ENCODE assay signal across 8 mouse cellular contexts in the genomic region with DNA sequence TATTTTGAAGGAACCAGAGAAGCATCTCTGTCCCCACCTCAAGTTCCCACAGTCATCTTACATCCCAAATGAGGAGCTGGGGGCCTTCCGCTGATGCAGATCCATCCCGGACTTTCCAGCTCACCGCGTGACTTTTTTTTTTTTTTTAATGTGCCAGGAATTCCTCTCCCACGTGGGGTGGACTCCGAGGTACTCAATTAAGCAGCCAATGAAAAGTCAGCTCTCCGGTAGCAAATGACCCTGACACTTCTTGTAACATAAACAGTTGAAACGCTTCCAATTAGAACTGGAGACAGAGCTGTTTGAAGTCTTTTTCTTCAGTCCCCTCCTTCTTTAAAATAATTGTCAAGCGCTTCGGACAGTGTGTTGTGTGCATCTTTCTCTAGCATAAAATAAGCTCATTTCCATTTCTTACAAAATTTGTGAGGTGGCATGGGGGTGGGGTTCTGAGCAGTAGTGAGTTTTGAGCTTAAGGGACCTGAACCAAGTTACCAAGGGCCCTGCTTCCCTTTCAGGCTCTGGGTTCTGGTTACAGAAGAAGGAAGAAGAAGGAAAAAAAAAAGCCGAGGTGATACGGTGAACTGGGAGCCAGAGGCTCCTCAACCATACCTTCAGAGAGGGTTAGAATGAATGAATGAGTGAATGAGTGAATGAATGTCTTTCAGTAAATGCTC. TPM values are rescaled to one million over a fixed set of nuclear protein-coding genes. Genes with fewer than 3 reads are reported as not detected.
A peak's percentile ranks its signal among the peaks of the same experiment; 100 is the strongest.
DNase-seq lines count a peak whose midpoint lies in the region; ATAC-seq and TF ChIP-seq lines count a peak whose summit lies in the region.

No protein-coding gene starts in this region.

- no peak overlapping the region for H3K9ac ChIP-seq in hindbrain, embryonic 11.5 days (ENCODE audit: low read depth, low read length)
- 0 out of 2 replicates have a peak overlapping the region, but pooled peaks have one; percentile 18 for H3K9ac ChIP-seq in limb, embryonic 14.5 days (ENCODE audit: low read depth, low read length, severe bottlenecking)
- no peak overlapping the region for H3K9ac ChIP-seq in midbrain, postnatal 0 days (replicated peaks; ENCODE audit: low read length, poor library complexity, severe bottlenecking)

- H3K9me3 ChIP-seq in hindbrain, embryonic 11.5 days (ENCODE audit: control insufficient read depth, low read length) = no peaks in the 10 kb centered on the region
- H3K9me3 ChIP-seq in limb, embryonic 14.5 days (ENCODE audit: control insufficient read depth, low read length) = no peaks in the 10 kb centered on the region
- H3K9me3 ChIP-seq in midbrain, postnatal 0 days (ENCODE audit: low read length) = no peaks in the 10 kb centered on the region

- no peak overlapping the region for H3K4me3 ChIP-seq in hindbrain, embryonic 11.5 days (ENCODE audit: low read depth, low read length)
- peak overlapping the region; percentile 34 for H3K4me3 ChIP-seq in limb, embryonic 14.5 days (replicated peaks; ENCODE audit: low read length)
- no peak overlapping the region for H3K4me3 ChIP-seq in midbrain, postnatal 0 days (ENCODE audit: low read depth, low read length)

- no peak for ATAC-seq in hindbrain, embryonic 11.5 days (ENCODE audit: low FRiP score)
- ATAC-seq in limb, embryonic 14.5 days (ENCODE audit: low FRiP score, low read depth) = no peak
- no peak for ATAC-seq in midbrain, postnatal 0 days (ENCODE audit: low FRiP score)

- peak overlapping the region; percentile 37; the same call in 1 of the 2 replicates for H3K4me2 ChIP-seq in hindbrain, embryonic 11.5 days (replicated peaks; ENCODE audit: low read depth, low read length)
- H3K4me2 ChIP-seq in limb, embryonic 14.5 days (replicated peaks; ENCODE audit: low read depth, low read length, severe bottlenecking) = peak overlapping the region; percentile 60
- peak overlapping the region; percentile 49 for H3K4me2 ChIP-seq in midbrain, postnatal 0 days (ENCODE audit: low read depth, low read length, poor library complexity, severe bottlenecking)

- no peak for TF ChIP-seq CTCF in midbrain, postnatal 0 days (IDR thresholded peaks at IDR 0.05)

- peak overlapping the region; percentile 76 for H3K27ac ChIP-seq in hindbrain, embryonic 11.5 days (ENCODE audit: low read depth, low read length)
- peak overlapping the region; percentile 79 for H3K27ac ChIP-seq in limb, embryonic 14.5 days (replicated peaks; ENCODE audit: low read depth, low read length)
- H3K27ac ChIP-seq in midbrain, postnatal 0 days (ENCODE audit: low read depth, low read length) = no peak overlapping the region

- WGBS in hindbrain, embryonic 11.5 days = 2% methylated on average over 12 of the region's 12 CpGs
- 1% methylated on average over 12 of the region's 12 CpGs for WGBS in limb, embryonic 14.5 days
- 3% methylated on average over 12 of the region's 12 CpGs for WGBS in midbrain, postnatal 0 days

- no peak for TF ChIP-seq POLR2A in limb, embryonic 14.5 days (IDR thresholded peaks at IDR 0.05; ENCODE audit: borderline replicate concordance, extremely low read depth, insufficient read depth, insufficient read length)

- peaks cover 10% of the 10 kb centered on the region for H3K4me1 ChIP-seq in hindbrain, embryonic 11.5 days (replicated peaks; ENCODE audit: control insufficient read depth, insufficient read depth, low read length)
- peaks cover 28% of the 10 kb centered on the region for H3K4me1 ChIP-seq in limb, embryonic 14.5 days (ENCODE audit: control insufficient read depth, insufficient read depth, low read length)
- peaks cover 16% of the 10 kb centered on the region; the same call in 1 of the 2 replicates for H3K4me1 ChIP-seq in midbrain, postnatal 0 days (ENCODE audit: insufficient read depth, low read length)

- DNase-seq in 416B (ENCODE audit: low read depth) (peak; percentile 64), adipocyte (ENCODE audit: low spot score) (peak; percentile 62)
- DNase-seq in fat pad, adult 2 months (ENCODE audit: extremely low read depth, low read depth, low spot score) = peak; percentile 52
- peak; percentile 93 for DNase-seq in hindbrain, embryonic 11.5 days (ENCODE audit: low spot score)
- peak; percentile 94 for DNase-seq in limb, embryonic 14.5 days (ENCODE audit: low spot score)
- DNase-seq in midbrain, postnatal 0 days (ENCODE audit: low spot score) = peak; percentile 93
- DNase-seq in spleen, postnatal 4 days (ENCODE audit: low spot score in 2 of 2) = no peak
- no peak for DNase-seq in layer of hippocampus, postnatal 36 days

- H3K36me3 ChIP-seq in hindbrain, embryonic 11.5 days (ENCODE audit: control insufficient read depth, insufficient read depth, low read length) = no peaks in the 10 kb centered on the region
- H3K36me3 ChIP-seq in limb, embryonic 14.5 days (ENCODE audit: control insufficient read depth, insufficient read depth, low read length) = no peaks in the 10 kb centered on the region
- H3K36me3 ChIP-seq in midbrain, postnatal 0 days (ENCODE audit: insufficient read depth, low read length) = no peaks in the 10 kb centered on the region

- H3K27me3 ChIP-seq in hindbrain, embryonic 11.5 days (ENCODE audit: control insufficient read depth, insufficient read depth, low read length) = peaks cover 3% of the 10 kb centered on the region
- H3K27me3 ChIP-seq in limb, embryonic 14.5 days (ENCODE audit: control insufficient read depth, insufficient read depth, low read length) = no peaks in the 10 kb centered on the region
- H3K27me3 ChIP-seq in midbrain, postnatal 0 days (ENCODE audit: insufficient read depth, low read length) = peaks cover 19% of the 10 kb centered on the region; the same call in 1 of the 2 replicates

RNA-seq across cellular contexts. Expression of a gene that starts 3.5 kb away (rescaled TPM):
- 33.7 and 36.7 TPM in 2 replicates for polyA plus RNA-seq in hindbrain, embryonic 11.5 days (2014; fragmentation: Nextera tagmentation; extraction: Ambion mirVana)
- polyA plus RNA-seq in limb, embryonic 14.5 days (2012; rRNA removed) = 113 and 156 TPM in 2 replicates
- polyA plus RNA-seq in limb, embryonic 14.5 days (2014; fragmentation: Nextera tagmentation; extraction: Ambion mirVana) = 45.1 and 47.3 TPM in 2 replicates
- total RNA-seq in midbrain, postnatal 0 days (2014; rRNA removed) = 82.2 and 94.9 TPM in 2 replicates
- 20.2 and 21.8 TPM in 2 replicates for polyA plus RNA-seq in midbrain, postnatal 0 days (2015; fragmentation: Nextera tagmentation; extraction: Ambion mirVana)
- 10 to 100 TPM; 51.5 to 53.2 TPM for total RNA-seq in layer of hippocampus, postnatal 36 days (2021)

Comparison
In these comparisons a context has a peak if more than half of its experiments do, and no peak if none do; other contexts are left out.
1. DNase-seq: peak in 416B (single experiment), adipocyte (single experiment), fat pad, adult 2 months (single experiment), hindbrain, embryonic 11.5 days (single experiment), limb, embryonic 14.5 days (single experiment) and midbrain, postnatal 0 days (single experiment); none in spleen, postnatal 4 days (0 of 2) and layer of hippocampus, postnatal 36 days (0 of 2).
2. Peak in every context shown above with its lines, with median percentiles within 50 percentile points of each other: H3K4me2 ChIP-seq.